Mouse (Mus musculus): ENCODE results near the gene Stxbp2.
A peak's percentile ranks its signal among the peaks of the same experiment; 100 is the strongest.

Stxbp2 gene

DNA sequence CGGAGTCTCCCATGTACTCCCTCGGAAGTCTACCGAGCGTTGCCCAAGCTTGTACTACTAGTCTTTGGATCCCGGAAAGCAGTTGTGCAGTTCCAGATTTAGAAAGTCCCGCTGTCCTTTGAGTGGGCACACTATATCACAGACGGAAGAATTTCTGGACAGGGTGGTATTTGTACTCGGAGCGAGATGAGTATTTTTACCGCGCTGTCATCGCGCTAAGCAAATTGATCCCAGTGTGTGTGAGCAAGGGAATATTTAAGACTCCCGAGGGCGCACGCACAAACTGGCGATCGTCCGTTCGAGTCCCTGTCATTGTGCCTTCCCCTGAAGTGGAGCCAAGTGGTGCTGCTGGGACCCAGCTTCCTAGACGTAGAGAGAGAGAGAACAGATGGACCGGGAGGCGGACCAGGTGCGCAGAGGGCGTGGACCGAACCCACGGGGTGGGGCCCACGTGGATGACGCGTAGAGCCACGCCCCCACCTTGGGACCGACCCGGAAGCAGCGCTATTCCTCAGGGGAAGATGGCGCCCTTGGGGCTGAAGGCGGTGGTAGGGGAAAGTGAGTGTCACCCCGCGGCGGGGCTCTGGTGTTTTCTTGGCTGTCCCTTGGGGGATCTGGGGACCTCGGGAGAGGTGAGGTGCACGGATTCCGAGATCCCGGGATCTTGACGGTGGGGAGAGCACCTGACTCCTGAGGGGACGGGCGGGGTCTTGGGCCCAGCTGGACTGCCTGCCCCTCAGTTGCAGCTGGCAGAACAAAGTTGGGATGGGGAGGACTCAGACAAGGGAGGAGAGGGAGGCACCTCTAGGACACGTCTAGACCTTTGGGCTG is at the start of gene Stxbp2:
Gene Stxbp2, plus strand, starts transcription at position 309 of the 831 bp plus-strand sequence.
- DNase-seq (ENCODE audit: low read depth, low spot score) = peak; percentile 88

DNA sequence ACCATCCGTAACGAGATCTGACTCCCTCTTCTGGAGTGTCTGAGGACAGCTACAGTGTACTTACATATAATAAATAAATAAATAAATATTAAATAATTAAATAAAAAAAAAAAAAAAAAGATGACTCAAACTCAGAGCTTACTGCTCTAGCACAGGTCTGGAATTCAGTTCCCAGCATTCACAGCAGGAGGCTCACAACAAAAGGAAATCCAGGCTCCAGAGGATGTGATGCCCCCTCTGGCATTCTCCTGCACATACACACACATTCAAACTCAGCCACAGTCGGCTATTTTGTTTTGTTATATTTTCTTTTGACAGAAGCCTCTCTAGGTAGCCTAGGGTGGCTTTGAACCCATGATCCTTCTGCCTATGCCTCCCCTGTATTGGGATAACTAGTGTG is 48.8 kb upstream of the Stxbp2 start:
- DNase-seq (ENCODE audit: low read depth, low spot score) = peak; percentile 89

- no peak for DNase-seq (ENCODE audit: low read depth, low spot score)
Measured at GRCm38 (mm10) chr8:3586452-3586851, 44.3 kb upstream of the Stxbp2 start.

- DNase-seq (ENCODE audit: low read depth, low spot score) = no peak
Measured at GRCm38 (mm10) chr8:3586993-3587390, 43.8 kb upstream of the Stxbp2 start, which contains the start of gene Camsap3. Gene Camsap3 (plus strand): TSS chr8:3587293.

DNA sequence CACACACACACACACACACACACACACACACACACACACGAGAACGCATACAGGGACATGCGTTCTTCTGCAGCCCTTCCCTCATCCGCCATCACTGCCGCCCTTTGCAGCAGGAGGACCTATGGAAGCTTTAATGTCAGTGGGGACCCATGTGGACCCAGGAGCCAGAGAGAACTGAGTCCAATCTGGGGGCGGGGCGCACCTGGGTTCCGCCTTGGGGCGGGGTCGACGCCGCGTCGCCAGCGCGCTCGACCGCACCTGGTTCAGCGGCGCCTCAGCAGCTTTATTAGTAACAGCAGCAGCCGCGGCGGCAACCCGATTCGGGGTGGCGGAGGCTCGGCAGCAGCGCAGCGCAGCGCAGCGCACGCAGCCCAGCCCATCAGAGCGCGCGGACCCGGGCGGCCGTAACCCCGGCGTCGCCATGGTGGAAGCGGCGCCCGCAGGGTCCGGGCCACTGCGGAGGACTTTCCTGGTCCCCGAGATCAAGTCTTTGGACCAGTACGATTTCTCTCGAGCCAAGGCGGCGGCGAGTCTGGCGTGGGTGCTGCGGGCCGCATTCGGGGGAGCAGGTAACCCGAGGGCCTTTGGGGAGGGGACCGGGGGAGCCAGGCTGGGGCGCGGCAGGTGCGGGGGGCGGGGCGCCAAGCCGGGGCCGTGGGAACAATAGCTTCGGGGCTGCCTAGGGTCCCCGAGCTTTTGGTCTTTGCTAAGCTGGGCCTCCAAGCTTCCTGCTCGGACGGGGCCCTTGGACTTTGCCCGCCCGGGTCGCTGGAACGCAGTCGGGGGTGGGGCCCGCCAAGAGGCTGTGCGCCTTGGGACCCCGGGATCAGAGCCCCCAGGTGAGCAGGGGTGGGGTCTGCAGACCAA is 43.1 kb upstream of the Stxbp2 start:
- peak; percentile 87 for DNase-seq (ENCODE audit: low read depth, low spot score)

- peak; percentile 49 for DNase-seq (ENCODE audit: low read depth, low spot score)
Measured at GRCm38 (mm10) chr8:3588258-3588633, 42.5 kb upstream of the Stxbp2 start.

DNA sequence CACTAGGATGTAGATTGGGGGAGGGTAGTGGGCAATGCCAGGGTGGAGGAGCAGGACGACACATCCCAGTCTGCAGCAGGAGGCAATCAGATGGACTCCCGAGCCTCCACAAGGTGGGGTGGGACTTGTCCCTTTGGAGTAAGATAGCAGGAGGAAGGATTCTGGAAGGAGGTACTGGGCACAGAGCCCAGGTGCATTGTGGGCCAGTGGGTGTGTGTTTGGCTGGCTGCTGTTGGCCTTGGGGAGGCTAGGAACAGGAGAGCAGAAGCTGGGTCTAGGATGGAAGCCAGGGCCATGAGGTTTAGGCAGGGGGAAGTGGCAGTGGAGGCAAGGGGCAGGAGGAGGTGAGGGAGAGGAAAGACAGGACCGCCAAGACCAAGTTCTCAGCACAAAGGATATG is 37.3 kb upstream of the Stxbp2 start:
- no peak for DNase-seq (ENCODE audit: low read depth, low spot score)

DNA sequence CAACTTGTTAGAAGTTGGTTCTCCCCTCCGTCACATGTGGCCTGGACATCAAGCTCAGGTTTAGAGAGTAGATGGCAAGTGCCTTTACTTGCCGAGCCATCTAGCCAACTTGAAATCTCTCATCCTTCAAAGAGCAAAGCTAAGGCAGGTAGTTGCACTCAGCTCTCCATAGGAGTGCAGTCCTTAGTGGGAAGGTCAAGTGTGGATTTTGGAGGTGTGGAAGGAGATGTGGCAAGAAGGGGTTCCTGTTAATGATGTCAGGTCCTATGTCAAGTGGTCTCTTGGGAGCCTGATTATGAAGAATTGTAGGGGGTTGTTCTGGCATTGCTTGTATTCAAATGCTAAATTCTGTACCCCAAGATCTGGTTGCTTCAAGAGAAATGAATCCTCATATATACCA is 36.3 kb upstream of the Stxbp2 start:
- DNase-seq (ENCODE audit: low read depth, low spot score) = no peak

DNA sequence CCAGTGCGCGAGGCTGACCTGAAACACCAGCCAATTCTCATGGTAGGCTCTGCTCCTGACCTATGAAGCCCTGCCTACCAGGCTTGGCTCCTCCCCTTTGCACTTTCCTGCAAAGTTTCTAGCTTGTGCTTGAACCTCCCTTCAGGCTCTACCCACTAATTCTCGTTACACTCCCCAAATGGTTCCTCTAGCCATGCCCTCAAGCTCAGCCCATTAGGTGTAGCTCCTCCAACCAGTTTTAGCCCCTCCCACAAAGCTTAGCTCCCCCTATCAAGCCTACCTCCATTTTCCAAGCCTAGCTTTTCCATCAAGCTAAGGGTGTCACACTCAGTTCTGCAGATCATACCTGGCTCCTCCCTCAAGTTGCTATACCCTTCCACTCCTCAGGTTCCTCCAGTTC is 32.7 kb upstream of the Stxbp2 start:
- DNase-seq (ENCODE audit: low read depth, low spot score) = peak; percentile 96

GRCm38 (mm10) chr8:3599219-3599618 is 31.5 kb upstream of the Stxbp2 start:
- peak; percentile 78 for DNase-seq (ENCODE audit: low read depth, low spot score)

- DNase-seq (ENCODE audit: low read depth, low spot score) = no peak
Measured at GRCm38 (mm10) chr8:3600401-3600800, 30.4 kb upstream of the Stxbp2 start.

- no peak for DNase-seq (ENCODE audit: low read depth, low spot score)
Measured at GRCm38 (mm10) chr8:3603439-3603838, 27.3 kb upstream of the Stxbp2 start.

GRCm38 (mm10) chr8:3606593-3606992 is 24.2 kb upstream of the Stxbp2 start:
- DNase-seq (ENCODE audit: low read depth, low spot score) = no peak

- no peak for DNase-seq (ENCODE audit: low read depth, low spot score)
Measured at GRCm38 (mm10) chr8:3607822-3608221, 22.9 kb upstream of the Stxbp2 start.

DNA sequence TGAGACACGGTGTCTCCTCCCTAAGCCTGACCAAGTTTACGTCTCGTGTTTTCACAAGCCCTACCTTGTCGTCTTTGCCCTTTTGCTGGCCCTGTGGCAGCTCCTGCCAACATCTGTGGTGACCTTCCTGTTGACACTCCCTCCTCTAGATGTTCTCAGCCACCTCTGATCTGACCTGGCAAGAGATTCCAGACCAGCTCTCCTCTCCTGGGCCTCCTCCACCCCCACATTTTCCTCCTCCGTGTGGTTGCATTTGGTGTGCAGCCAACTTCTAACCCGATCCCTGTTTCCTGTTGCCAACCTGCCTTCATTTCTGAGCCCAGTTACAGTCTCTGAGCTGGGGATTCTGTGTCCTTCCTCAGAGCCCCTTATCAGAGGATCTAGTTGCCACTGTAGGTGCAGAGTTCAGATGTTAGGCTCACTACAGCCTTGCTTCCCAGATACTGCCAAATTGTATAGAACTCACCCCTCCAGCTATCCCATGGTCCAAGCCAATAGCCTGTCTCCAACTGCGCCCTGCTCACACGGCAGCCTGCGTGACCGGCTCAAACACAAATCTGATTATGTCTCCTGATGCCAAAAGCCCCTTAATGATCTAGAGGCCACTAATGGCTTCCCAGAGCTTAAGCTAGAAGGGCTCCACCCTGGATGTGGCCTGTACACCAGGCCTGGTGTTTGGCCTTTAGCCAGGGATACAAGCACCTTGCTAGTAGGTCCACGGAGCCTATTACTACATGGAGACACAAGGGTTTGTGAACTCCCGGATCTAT is 21.5 kb upstream of the Stxbp2 start:
- no peak for DNase-seq (ENCODE audit: low read depth, low spot score)

GRCm38 (mm10) chr8:3609816-3610150 is 21.0 kb upstream of the Stxbp2 start:
- DNase-seq (ENCODE audit: low read depth, low spot score) = no peak

GRCm38 (mm10) chr8:3621199-3621970 is 9.4 kb upstream of the Stxbp2 start, which contains the start of the genes Xab2 and Pet100:
Gene Xab2 (minus strand): TSS chr8:3621316.
Gene Pet100 (plus strand): TSS chr8:3621548.
- DNase-seq (ENCODE audit: low read depth, low spot score) = peak; percentile 100

DNA sequence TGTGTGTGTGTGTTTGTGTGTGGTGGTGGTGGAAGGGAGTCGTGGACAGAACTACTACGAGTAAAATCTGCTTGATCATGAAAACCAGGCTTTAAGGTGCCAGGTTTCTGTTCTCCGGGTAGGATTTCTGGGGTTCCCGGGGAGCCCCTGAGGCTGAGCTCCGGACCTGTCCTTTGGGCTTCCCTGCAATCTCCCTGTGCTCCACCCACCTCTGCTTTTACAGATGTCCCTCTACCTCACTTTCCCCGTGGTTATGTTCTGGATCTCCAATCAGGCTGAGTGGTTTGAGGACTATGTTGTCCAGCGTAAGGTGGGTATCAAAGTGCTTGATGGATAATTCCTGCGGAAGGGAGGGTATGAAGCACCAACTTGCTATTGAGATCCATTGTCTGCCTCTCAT is 8.6 kb upstream of the Stxbp2 start:
- no peak for DNase-seq (ENCODE audit: low read depth, low spot score)

DNA sequence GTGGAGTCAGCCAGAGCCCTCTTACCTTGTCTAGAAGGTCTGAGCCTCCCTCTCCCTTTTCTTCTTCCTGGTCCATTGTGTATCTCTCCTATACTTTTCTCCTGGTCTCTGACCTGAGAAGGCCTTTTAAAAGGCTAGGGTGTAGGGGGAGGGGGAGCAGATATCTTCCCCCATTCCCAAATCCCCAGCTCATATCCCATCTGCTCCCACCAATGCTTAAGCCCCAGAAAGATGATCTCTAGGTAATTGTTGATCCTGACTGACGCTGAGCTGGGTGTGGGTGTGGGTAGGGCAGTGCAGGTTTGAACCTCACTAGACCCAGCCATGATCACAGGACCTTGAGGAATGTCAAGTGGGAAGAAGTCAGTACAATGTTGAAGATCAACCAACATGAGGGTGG is 5.3 kb upstream of the Stxbp2 start, which contains the start of gene Pcp2:
Gene Pcp2, minus strand, starts transcription at position 101 of the 400 bp plus-strand sequence.
- DNase-seq (ENCODE audit: low read depth, low spot score) = no peak

DNA sequence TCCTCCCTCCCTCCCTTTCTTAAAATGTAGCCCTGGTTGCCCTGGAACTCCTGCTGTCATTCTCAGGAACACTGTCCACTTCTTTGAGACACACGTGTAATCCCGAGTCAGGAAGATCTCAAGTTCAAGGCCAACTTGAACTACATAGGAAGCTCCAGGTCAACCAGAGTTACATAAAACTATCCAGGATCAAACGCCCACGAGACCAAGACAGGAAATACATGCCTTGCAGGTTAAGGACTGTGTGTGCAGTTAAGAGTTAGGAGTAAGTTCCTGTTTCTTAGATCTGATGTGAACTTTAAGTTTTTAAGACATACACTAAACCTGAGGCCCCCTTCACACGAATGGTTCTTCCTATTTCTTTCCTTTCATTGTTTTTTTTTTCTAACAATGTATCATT is 3.8 kb upstream of the Stxbp2 start:
- no peak for DNase-seq (ENCODE audit: low read depth, low spot score)

GRCm38 (mm10) chr8:3628014-3628413 is 2.7 kb upstream of the Stxbp2 start:
- peak; percentile 88 for DNase-seq (ENCODE audit: low read depth, low spot score)
